Mouse (Mus musculus) left cerebral cortex, postnatal 10 days (tissue): Measurements from ENCODE around the gene P3h3. TPM values are rescaled to one million over a fixed set of nuclear protein-coding genes. Genes with fewer than 3 reads are reported as not detected.
"Not testable (repeated sequence)": the region's sequence is repeated elsewhere in the genome, so short reads cannot be mapped to it uniquely, and the experiment has no call there.

Experiments
- DNase-seq, 2 experiments: peaks; one replicate each; pipeline ENCODE4 v3.0.0; 2021 to 2022; ENCODE audit warnings: low spot score in 2 of 2, mixed read lengths in 1 of 2; ENCODE audit errors: extremely low spot score in 1 of 2
- intact Hi-C: fragments of 180-260 bp; cut with DNase I; formaldehyde crosslinking; loops from one replicate; pipeline ENCODE4 v1.15.1; 2025
- total RNA-seq, 2 experiments: library from RNA; stranded (reverse); gene quantifications; 2 replicates each; pipeline ENCODE4 v1.2.3; 2021

P3h3 gene
- total RNA-seq, 2 experiments from 2014 or later = 30.7 to 32.5 TPM

- DNase-seq = no peak
- intact Hi-C loops = no loop called here
These were observed 54.5 kb downstream of the P3h3 start for GRCm38 (mm10) chr6:124803061-124803460.

- intact Hi-C loops, DNase-seq: not testable (repeated sequence)
These were observed 55.2 kb downstream of the P3h3 start for GRCm38 (mm10) chr6:124802400-124802799.

GRCm38 (mm10) chr6:124796200-124796599 is 61.4 kb downstream of the P3h3 start:
- intact Hi-C loops = no loop called here
- DNase-seq = no peak

- intact Hi-C loops = no loop called here
- no peak for DNase-seq
These were observed 61.8 kb downstream of the P3h3 start for GRCm38 (mm10) chr6:124795781-124796180.

GRCm38 (mm10) chr6:124791911-124792310 is 65.6 kb downstream of the P3h3 start:
- no peak for DNase-seq
- intact Hi-C loops = no loop called here

Other genes starting within 250 kb of the P3h3 start
- under 1 TPM; 0.19 to 0.59 TPM for gene C1s2, start 221.7 kb downstream of the P3h3 start, total RNA-seq
- gene Lpcat3, start 194.7 kb downstream of the P3h3 start, total RNA-seq = 10 to 100 TPM; 29.7 to 36.4 TPM
- gene Emg1, start 145.6 kb downstream of the P3h3 start, total RNA-seq = 10 to 100 TPM; 38.0 to 42.6 TPM
- gene Phb2, start 145.4 kb downstream of the P3h3 start, total RNA-seq = 100 to 1,000 TPM; 151 to 160 TPM
- gene Ptpn6, start 119.0 kb downstream of the P3h3 start, total RNA-seq = 1 to 10 TPM; 3.4 to 4.7 TPM
- 100 to 1,000 TPM; 298 to 316 TPM for gene Grcc10, start 116.4 kb downstream of the P3h3 start, total RNA-seq
- gene Gm45234, start 101.7 kb downstream of the P3h3 start, total RNA-seq = not detected
- 100 to 1,000 TPM; 156 to 158 TPM for gene Atn1, start 101.2 kb downstream of the P3h3 start, total RNA-seq
- gene Eno2, start 88.1 kb downstream of the P3h3 start, total RNA-seq = 100 to 1,000 TPM; 466 to 486 TPM
- gene Lrrc23, start 78.0 kb downstream of the P3h3 start, total RNA-seq = under 1 TPM; 0.41 to 0.77 TPM
- 1 to 10 TPM; 4.4 to 5.3 TPM for gene Spsb2, start 49.1 kb downstream of the P3h3 start, total RNA-seq
- 100 to 1,000 TPM; 512 to 527 TPM for gene Tpi1, start 43.5 kb downstream of the P3h3 start, total RNA-seq
- 100 to 1,000 TPM; 194 to 200 TPM for gene Usp5, start 28.3 kb downstream of the P3h3 start, total RNA-seq
- gene Cdca3, start 28.2 kb downstream of the P3h3 start, total RNA-seq = 1 to 10 TPM; 2.8 to 4.4 TPM
- gene Gnb3, start 17.5 kb downstream of the P3h3 start, total RNA-seq = under 1 TPM; 0.19 to 0.28 TPM
- 100 to 1,000 TPM; 214 to 216 TPM for gene Gpr162, start 6.2 kb upstream of the P3h3 start, total RNA-seq
- 1 to 10 TPM; 1.2 to 3.7 TPM for gene Cd4, start 30.5 kb upstream of the P3h3 start, total RNA-seq
- gene Lag3, start 54.0 kb upstream of the P3h3 start, total RNA-seq = 1 to 10 TPM; 1.4 to 1.5 TPM
- gene Ptms, start 62.4 kb upstream of the P3h3 start, total RNA-seq = 1,000 to 10,000 TPM; 1,368 to 1,394 TPM
- 100 to 1,000 TPM; 597 to 610 TPM for gene Mlf2, start 73.6 kb upstream of the P3h3 start, total RNA-seq
- 100 to 1,000 TPM; 115 to 116 TPM for gene Cops7a, start 107.8 kb upstream of the P3h3 start, total RNA-seq
- gene Pianp, start 138.9 kb upstream of the P3h3 start, total RNA-seq = 100 to 1,000 TPM; 116 TPM
- 10 to 100 TPM; 41.0 to 41.2 TPM for gene Zfp384, start 151.4 kb upstream of the P3h3 start, total RNA-seq
- 10 to 100 TPM; 56.9 to 59.9 TPM for gene Ing4, start 182.0 kb upstream of the P3h3 start, total RNA-seq
- gene Acrbp, start 191.9 kb upstream of the P3h3 start, total RNA-seq = 1 to 10 TPM; 8.0 to 8.7 TPM
- 1 to 10 TPM in 1 of 2 experiments, under 1 TPM in 1; 0.45 to 1.0 TPM for gene Lpar5, start 210.2 kb upstream of the P3h3 start, total RNA-seq
- 100 to 1,000 TPM; 147 to 157 TPM for gene Chd4, start 238.2 kb upstream of the P3h3 start, total RNA-seq